Mouse (Mus musculus) E14TG2a.4 (cell line): ENCODE data around the gene Aff1.

Experiments
- CTCF ChIP-seq: conservative IDR thresholded peaks from 2 replicates; pipeline ENCODE4 v1.5.1; 2014; ENCODE audit warnings: low read length
- NANOG ChIP-seq: IDR thresholded peaks from 2 replicates; pipeline ENCODE4 v1.6.1; 2014; ENCODE audit warnings: borderline replicate concordance, low read length, mixed read lengths
- POU5F1 ChIP-seq: IDR thresholded peaks from 2 replicates; pipeline ENCODE4 v1.6.1; 2014; ENCODE audit warnings: low read length, borderline replicate concordance

- no peak for TF ChIP-seq CTCF
- TF ChIP-seq POU5F1, result no peak
- no peak for TF ChIP-seq NANOG
These were observed 99.6 kb downstream of the Aff1 start for GRCm38 (mm10) chr5:103791741-103792140.
